Mouse (Mus musculus) testis, adult 2 months (tissue): ENCODE measurements at regions not wholly inside any gene's neighbourhood (a gene's known extent, or its start where the extent isn't known, plus 50 kb on each side); places are given as distances from the start of the nearest gene placed in this dataset.

ENCODE experiments used
- CTCF ChIP-seq: fragments of 200-500 bp; IDR thresholded peaks from 2 replicates; pipeline ENCODE4 v1.5.1; 2012; ENCODE audit warnings: low read depth, mild to moderate bottlenecking, inconsistent platforms, low read length, moderate library complexity; ENCODE audit not compliant: control insufficient read depth, insufficient read depth, insufficient replicate concordance
- POLR2A ChIP-seq: fragments of 200-500 bp; IDR thresholded peaks from 2 replicates; pipeline ENCODE4 v1.6.1; 2012; ENCODE audit warnings: low read depth, mild to moderate bottlenecking, inconsistent platforms, low read length, moderate library complexity; ENCODE audit not compliant: control insufficient read depth

- no peak for TF ChIP-seq CTCF
- TF ChIP-seq POLR2A, result no peak
Observed at GRCm38 (mm10) chr2:158922766-158923165, 128.2 kb downstream of the Dhx35 start.
